Mouse (Mus musculus): Measurements from ENCODE around the gene S100a7a.

- TF ChIP-seq CTCF (IDR thresholded peaks at IDR 0.05; ENCODE audit: low read depth) (no peak), EP300 (IDR thresholded peaks at IDR 0.05; ENCODE audit: low read depth) (no peak)
These were observed 4.0 kb upstream of the S100a7a start for GRCm38 (mm10) chr3:90649832-90650231.
